Mouse (Mus musculus) embryonic facial prominence, embryonic 10.5 days (tissue): Measurements from ENCODE around the gene Tmem63b. TPM values are rescaled to one million over a fixed set of nuclear protein-coding genes. Genes with fewer than 3 reads are reported as not detected.
"Not testable (repeated sequence)": the region's sequence is repeated elsewhere in the genome, so short reads cannot be mapped to it uniquely, and the experiment has no call there.

Source experiments
- DNase-seq: peaks from one replicate; pipeline ENCODE4 v3.0.0-alpha.2; 2017; ENCODE audit warnings: low spot score
- H3K27ac ChIP-seq: fragments of 300-500 bp; sonication (generic); replicated peaks from 2 replicates; pipeline ENCODE4 v1.5.1; 2016; ENCODE audit warnings: mild to moderate bottlenecking
- H3K27me3 ChIP-seq: fragments of 300-500 bp; sonication (generic); replicated peaks from 2 replicates; pipeline ENCODE4 v1.6.1; 2016; ENCODE audit warnings: low read depth, mild to moderate bottlenecking; ENCODE audit not compliant: poor library complexity, severe bottlenecking
- H3K36me3 ChIP-seq: fragments of 300-500 bp; sonication (generic); replicated peaks from 2 replicates; pipeline ENCODE4 v1.6.1; 2016; ENCODE audit warnings: mild to moderate bottlenecking, moderate library complexity
- H3K4me1 ChIP-seq: fragments of 300-500 bp; sonication (generic); 2 replicates; pipeline ENCODE4 v1.6.1; 2016
- H3K4me3 ChIP-seq: fragments of 300-500 bp; sonication (generic); 2 replicates; pipeline ENCODE4 v1.5.1; 2016; ENCODE audit warnings: mild to moderate bottlenecking, moderate library complexity
- H3K9me3 ChIP-seq: fragments of 300-500 bp; sonication (generic); 2 replicates; pipeline ENCODE4 v1.6.1; 2016; ENCODE audit warnings: mild to moderate bottlenecking
- WGBS: fragments of 180-500 bp; shearing (Covaris S2); methylation state at CpG from one replicate; pipeline ENCODE4 v1.1.7; 2016; 5-methylcytosine and 5-hydroxymethylcytosine counted together
- polyA plus RNA-seq: library from polyadenylated mRNA; unstranded; fragments of >200 nt; fragmentation: Nextera tagmentation; extraction: Ambion mirVana; gene quantifications from 2 replicates; pipeline ENCODE4 v1.2.1, GENCODE M21; 2016

The Tmem63b gene
- polyA plus RNA-seq, 1 experiment from 2014 or later, result 41.6 TPM

DNA sequence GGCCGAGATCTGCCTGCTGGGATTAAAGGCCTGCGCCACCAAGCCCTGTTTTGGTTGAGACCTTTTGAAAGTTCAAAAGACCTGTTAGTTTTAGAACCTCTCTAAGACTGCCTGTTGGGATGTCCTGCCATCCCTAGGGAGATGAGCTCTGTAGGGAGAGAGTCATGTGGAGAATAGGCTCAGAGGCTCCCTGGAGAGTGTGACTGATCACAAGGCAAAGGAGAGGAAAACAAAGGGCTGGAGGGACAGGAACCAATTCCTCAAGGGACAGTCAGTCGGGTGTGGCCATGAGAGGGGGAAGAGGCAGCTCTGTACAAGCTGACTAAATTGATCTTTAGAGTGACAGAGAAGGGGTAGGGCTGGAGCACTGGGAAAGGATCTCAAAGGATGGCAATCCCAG lies 58.5 kb downstream of the Tmem63b start:
- DNase-seq, result no peak
- no peaks in the 10 kb centered on the region; the same call in none of the 2 replicates for H3K27me3 ChIP-seq
- peaks cover 45% of the 10 kb centered on the region for H3K4me1 ChIP-seq
- 29% methylated on average over 3 of the region's 3 CpGs for WGBS
- peak overlapping the region; percentile 51 for H3K27ac ChIP-seq
- H3K36me3 ChIP-seq, result no peaks in the 10 kb centered on the region
- no peaks in the 10 kb centered on the region for H3K9me3 ChIP-seq
- no peak overlapping the region for H3K4me3 ChIP-seq

DNA sequence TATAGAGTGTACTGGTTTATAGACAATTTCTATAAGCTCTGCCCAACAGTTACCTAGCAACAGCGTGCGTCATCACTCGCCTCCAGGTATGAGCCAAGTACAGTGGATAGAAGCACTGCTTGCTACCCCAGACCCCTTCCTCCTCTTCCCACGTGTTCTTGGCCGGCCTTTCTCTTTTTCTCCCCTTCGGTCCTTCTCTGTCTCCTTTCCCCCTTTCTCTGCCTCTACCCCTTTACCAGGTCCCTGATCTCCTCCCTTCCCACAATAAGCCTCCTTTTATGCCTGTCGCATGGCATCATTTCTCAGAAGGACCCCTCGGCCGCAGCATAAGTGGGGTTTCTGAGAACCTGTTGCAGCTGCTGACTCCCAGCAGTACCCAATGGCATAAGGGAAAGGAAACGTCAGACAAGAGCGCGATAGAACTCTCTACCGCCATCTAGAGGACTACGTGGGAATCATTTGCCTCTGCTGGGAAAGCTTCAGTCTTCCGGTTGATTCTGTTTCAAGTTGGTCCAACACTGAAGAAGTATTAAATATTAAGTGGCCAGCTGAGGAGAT lies 60.0 kb downstream of the Tmem63b start:
- 24% methylated on average over 15 of the region's 15 CpGs for WGBS
- Histone ChIP-seq H3K27me3 (no peaks in the 10 kb centered on the region; the same call in 1 of the 2 replicates), H3K9me3 (no peaks in the 10 kb centered on the region), H3K4me3 (peak overlapping the region; percentile 36), H3K4me1 (peaks cover 41% of the 10 kb centered on the region), H3K27ac (peak overlapping the region; percentile 30; the same call in 1 of the 2 replicates), H3K36me3 (no peaks in the 10 kb centered on the region)
- DNase-seq, result peak; percentile 81

DNA sequence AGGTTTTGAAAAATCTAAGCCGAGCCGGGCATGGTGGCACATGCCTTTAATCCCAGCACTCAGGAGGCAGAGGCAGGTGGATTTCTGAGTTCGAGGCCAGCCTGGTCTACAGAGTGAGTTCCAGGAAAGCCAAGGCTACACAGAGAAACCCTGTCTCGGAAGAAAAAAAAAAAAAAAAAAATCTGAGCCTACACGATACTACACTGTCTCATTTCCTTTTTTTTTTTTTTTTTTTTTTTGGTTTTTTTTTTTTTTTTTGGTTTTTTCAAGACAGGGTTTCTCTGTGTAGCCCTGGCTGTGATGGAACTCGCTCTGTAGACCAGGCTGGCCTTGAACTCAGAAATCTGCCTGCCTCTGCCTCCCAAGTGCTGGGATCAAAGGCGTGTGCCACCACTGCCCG lies 63.3 kb downstream of the Tmem63b start:
- H3K27me3 ChIP-seq, H3K4me3 ChIP-seq, H3K9me3 ChIP-seq, H3K27ac ChIP-seq, DNase-seq, H3K36me3 ChIP-seq: not testable (repeated sequence)
- 90% methylated on average over 8 of the region's 8 CpGs for WGBS
- H3K4me1 ChIP-seq, result peaks cover 36% of the 10 kb centered on the region

DNA sequence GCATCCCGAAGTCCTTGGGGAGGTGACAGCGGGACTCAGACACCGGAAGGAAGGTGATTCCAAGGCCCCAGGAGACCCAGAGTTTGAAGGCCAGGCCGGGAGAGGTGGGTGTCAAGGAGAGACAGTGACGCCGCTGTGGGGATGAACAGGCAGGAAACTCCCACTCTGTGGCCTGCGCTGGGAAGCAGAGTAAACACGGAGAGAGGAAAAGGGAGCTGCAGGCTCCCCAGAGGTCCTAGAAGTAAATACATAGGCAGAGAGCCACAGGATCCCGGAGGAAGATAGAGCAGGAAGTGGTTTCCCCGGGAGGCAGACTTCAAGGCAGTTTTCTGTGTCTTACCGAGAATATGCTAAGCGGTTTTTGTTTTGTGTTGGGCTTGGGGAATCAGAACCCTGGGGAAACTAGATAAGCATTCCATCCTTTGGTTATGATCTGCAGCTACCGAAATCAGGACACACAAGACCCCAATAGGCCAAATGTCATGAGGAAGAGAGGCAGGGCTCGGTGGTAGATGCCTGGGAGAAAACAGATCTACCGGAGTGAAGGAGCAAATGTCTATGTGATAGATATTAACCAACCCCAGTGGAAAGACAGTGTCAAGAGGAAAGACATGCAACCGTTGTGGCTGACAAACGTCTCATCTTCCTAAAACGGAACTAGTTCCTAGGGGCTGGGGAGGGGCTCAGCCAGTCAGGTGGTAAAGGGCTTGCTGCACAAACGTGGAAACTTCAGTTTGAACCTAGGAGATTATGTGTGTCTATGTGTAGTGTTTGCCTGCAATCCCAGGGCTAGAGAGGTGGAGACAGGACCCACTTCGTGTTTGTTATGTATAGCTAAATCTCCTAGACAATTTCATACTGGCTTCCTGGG lies 67.1 kb downstream of the Tmem63b start:
- no peaks in the 10 kb centered on the region for H3K27me3 ChIP-seq
- peaks cover 18% of the 10 kb centered on the region for H3K4me1 ChIP-seq
- DNase-seq, result no peak
- no peaks in the 10 kb centered on the region for H3K9me3 ChIP-seq
- no peaks in the 10 kb centered on the region for H3K36me3 ChIP-seq
- peak overlapping the region; percentile 82 for H3K27ac ChIP-seq
- peak overlapping the region; percentile 52 for H3K4me3 ChIP-seq
- WGBS, result 23% methylated on average over 20 of the region's 20 CpGs

DNA sequence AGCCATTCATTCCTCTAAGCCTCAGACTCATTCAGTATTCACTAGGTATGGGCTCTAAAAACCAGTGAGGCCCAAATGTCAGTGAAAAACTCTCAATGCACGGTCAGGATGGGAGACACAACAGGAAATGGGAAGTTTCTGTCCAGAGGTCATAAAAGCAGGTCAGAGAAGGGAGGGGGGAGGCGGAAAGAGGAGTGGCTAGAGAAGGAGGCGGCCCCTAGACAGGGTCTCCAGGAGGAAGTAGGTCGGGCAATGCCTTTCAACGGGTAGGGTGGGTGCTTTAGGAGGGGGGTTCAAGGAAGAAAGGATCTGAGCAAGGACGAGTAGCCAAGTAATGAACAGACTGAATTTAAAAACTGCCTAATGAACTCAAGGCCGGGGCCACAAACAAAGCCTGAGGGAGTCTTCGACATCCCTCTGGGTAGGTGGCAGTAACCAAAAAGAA lies 67.7 kb downstream of the Tmem63b start:
- Histone ChIP-seq H3K27me3 (no peaks in the 10 kb centered on the region), H3K9me3 (no peaks in the 10 kb centered on the region), H3K4me3 (peak overlapping the region; percentile 52), H3K27ac (peak overlapping the region; percentile 82), H3K36me3 (no peaks in the 10 kb centered on the region), H3K4me1 (peaks cover 18% of the 10 kb centered on the region)
- peak; percentile 60 for DNase-seq
- WGBS, result 7% methylated on average over 8 of the region's 8 CpGs

DNA sequence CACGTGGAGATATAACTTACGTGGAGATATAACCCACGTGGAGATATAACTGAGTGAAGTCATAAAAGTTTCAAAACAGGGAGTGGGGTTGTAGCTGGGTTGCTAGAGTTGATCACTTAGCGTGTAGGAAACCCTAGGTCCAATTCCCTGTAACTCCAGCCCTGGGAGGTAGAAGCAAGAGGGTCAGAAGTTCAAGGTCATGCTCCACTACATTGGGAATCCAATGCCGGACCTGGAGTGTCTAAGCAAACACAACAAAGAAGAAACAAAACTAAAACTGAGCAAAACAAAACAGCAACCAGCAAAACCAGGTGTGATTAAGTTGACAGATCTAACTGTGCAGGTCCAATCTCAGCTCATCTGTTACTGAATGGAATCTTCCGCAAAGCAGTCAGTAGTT lies 69.0 kb downstream of the Tmem63b start:
- Histone ChIP-seq H3K4me1 (peaks cover 18% of the 10 kb centered on the region), H3K36me3 (no peaks in the 10 kb centered on the region), H3K27me3 (no peaks in the 10 kb centered on the region), H3K9me3 (no peaks in the 10 kb centered on the region), H3K4me3 (no peak overlapping the region), H3K27ac (no peak overlapping the region)
- WGBS, result 90% methylated on average over 6 of the region's 6 CpGs
- no peak for DNase-seq

DNA sequence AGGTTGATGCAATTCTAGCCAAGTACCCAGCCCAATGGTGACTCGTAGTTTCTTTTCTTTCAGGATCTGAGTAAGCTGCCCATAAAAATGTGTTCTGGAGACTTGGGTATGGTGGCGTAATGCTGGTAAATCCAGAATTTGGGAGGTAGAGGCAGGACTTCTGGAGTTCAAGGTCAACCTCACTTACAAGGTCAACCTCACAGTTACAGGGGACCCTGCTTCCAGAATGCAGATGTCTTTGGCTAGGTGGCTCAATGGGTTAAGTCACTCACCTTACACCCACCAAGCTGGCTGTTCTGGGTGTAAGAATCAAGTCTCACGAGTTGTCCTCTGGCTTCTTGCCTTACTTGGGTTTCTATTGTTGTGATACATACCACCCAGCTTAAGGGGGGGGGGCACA lies 70.0 kb downstream of the Tmem63b start:
- 87% methylated on average over 3 of the region's 3 CpGs for WGBS
- H3K4me3 ChIP-seq, result no peak overlapping the region

DNA sequence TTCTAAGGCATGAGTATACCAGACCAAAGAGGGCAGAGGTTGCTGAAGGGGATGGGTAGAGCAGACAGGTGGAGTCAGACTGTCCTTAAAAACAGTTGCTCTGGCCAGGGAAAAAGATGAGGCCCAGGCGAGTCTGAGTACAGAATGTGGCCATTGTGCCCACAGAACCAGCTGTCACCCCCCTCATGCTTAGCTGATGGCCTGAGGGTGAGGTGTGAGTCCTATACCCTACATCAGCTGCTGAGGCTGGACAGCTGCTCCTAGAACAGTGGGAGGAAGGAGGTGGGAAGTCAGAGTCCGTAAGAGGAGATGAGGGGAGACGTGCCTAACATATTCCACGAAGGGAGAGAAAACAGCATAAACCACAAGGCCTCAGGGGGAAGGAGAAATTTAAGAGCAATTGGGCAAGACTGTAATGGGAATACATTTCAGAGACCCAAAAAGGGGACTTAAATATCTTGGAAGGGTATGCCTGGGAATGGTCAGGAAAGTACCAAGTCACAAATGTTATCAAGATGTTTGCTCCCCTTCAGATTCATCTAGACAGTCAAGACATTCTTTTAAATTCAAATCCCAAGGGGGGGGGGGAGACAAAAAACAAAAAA lies 70.6 kb downstream of the Tmem63b start:
- Histone ChIP-seq H3K36me3 (no peaks in the 10 kb centered on the region), H3K4me1 (peaks cover 25% of the 10 kb centered on the region), H3K27me3 (no peaks in the 10 kb centered on the region), H3K4me3 (no peak overlapping the region), H3K9me3 (no peaks in the 10 kb centered on the region), H3K27ac (no peak overlapping the region)
- WGBS, result 48% methylated on average over 4 of the region's 4 CpGs
- no peak for DNase-seq

More for the DNA sequence above, 70.0 kb downstream of the Tmem63b start:
- H3K27me3 ChIP-seq, result no peaks in the 10 kb centered on the region
- H3K9me3 ChIP-seq, result no peaks in the 10 kb centered on the region
- no peak for DNase-seq
- peaks cover 24% of the 10 kb centered on the region for H3K4me1 ChIP-seq
- H3K27ac ChIP-seq, result no peak overlapping the region
- H3K36me3 ChIP-seq, result no peaks in the 10 kb centered on the region

DNA sequence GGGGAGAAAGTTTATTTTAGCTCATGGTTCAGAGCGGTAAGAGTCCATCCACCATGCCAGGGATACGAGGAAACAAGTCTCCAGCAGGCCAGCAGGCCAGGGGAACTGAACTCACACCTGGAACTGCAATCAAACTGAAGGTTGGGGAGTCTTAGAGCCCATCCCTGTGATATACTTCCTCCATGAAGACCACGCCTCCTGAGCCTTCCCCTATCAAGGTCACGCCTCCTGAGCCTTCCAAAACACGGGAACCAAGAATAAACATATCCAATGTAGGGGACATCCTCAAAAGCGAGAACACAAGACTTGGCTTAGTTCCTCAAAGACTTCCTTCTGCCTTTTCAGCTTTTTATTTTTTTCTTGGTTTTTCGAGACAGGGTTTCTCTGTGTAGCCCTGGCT lies 73.8 kb downstream of the Tmem63b start:
- no peak overlapping the region for H3K27ac ChIP-seq
- no peak overlapping the region for H3K4me3 ChIP-seq
- no peaks in the 10 kb centered on the region for H3K9me3 ChIP-seq
- H3K27me3 ChIP-seq, result no peaks in the 10 kb centered on the region
- no peak for DNase-seq
- 87% methylated on average over 7 of the region's 7 CpGs for WGBS
- H3K4me1 ChIP-seq, result peaks cover 19% of the 10 kb centered on the region
- H3K36me3 ChIP-seq, result no peaks in the 10 kb centered on the region

DNA sequence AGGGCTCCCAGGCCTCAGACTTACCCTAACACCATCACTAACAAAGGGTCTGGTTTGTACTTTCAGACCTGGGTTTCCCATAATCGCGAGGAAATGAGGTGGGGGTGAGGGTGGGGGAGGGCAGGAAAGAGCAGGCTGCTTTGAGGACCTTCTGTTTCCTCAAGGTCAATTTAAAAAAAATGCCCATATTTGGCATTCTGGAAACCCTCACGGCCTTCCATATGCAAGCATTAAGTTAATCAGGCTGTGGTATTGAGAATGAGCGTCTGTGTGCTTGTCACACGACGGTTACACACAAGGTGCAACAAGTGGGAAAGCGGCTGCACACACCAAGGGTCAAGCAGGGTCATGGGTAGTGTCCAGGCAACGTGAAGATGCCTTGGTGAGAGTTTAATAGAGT lies 74.7 kb downstream of the Tmem63b start:
- H3K27ac ChIP-seq, result no peak overlapping the region

More for the DNA sequence above, 74.7 kb downstream of the Tmem63b start:
- H3K36me3 ChIP-seq, result no peaks in the 10 kb centered on the region
- DNase-seq, result no peak
- no peaks in the 10 kb centered on the region for H3K9me3 ChIP-seq
- no peaks in the 10 kb centered on the region for H3K27me3 ChIP-seq
- 78% methylated on average over 8 of the region's 8 CpGs for WGBS
- H3K4me1 ChIP-seq, result peaks cover 18% of the 10 kb centered on the region
- H3K4me3 ChIP-seq, result no peak overlapping the region
